8 mouse cellular contexts compared by ENCODE assay signal in genomic region chr2:79086857-79087578, GRCm38 (mm10).
DNase-seq lines count a peak whose midpoint lies in the region; ATAC-seq lines count a peak whose summit lies in the region.

No protein-coding gene starts in this region.

- H3K36me3 ChIP-seq in heart, embryonic 13.5 days: no peaks in the 10 kb centered on the region
- no peaks in the 10 kb centered on the region for H3K36me3 ChIP-seq in macrophage (ENCODE audit: inconsistent target)

- peak overlapping the region; percentile 28 for H3K27ac ChIP-seq in heart, embryonic 13.5 days (replicated peaks)
- H3K27ac ChIP-seq in macrophage: peak overlapping the region; percentile 41

- no peaks in the 10 kb centered on the region for H3K79me2 ChIP-seq in macrophage (ENCODE audit: inconsistent target)

- no peaks in the 10 kb centered on the region for H3K27me3 ChIP-seq in heart, embryonic 13.5 days (replicated peaks)

- H3K4me3 ChIP-seq in heart, embryonic 13.5 days: peak overlapping the region; percentile 32
- peak overlapping the region; percentile 36 for H3K4me3 ChIP-seq in macrophage (ENCODE audit: inconsistent target)

- H3K9me3 ChIP-seq in heart, embryonic 13.5 days: no peaks in the 10 kb centered on the region

- peaks cover 14% of the 10 kb centered on the region for H3K4me1 ChIP-seq in heart, embryonic 13.5 days

- H3K4me2 ChIP-seq in heart, embryonic 13.5 days: peak overlapping the region; percentile 56

- WGBS in heart, embryonic 13.5 days: 34% methylated on average over 9 of the region's 9 CpGs
- 6% methylated on average over 9 of the region's 9 CpGs for WGBS in macrophage (ENCODE audit: missing documents)

- peak; percentile 14 to 22 for DNase-seq in heart, adult 18-20 months
- no peak for DNase-seq in heart, postnatal 4 days
- DNase-seq in CD4-positive, CD25-positive, alpha-beta regulatory T cell, adult 2 months (ENCODE audit: low read depth, low spot score): peak; percentile 46
- no peak for DNase-seq in frontal cortex, adult 2 months (ENCODE audit: extremely low spot score in 1 of 2, low spot score in 1 of 2)
- DNase-seq in adrenal gland, adult 8-10 months: no peak
- no peak for DNase-seq in MN1 (ENCODE audit: low spot score)

- 0 out of 2 replicates have a peak overlapping the region, but pooled peaks have one; percentile 0 for H3K9ac ChIP-seq in heart, embryonic 13.5 days

- ATAC-seq in heart, embryonic 13.5 days (ENCODE audit: extremely low read depth, insufficient number of reproducible peaks, low FRiP score, low TSS enrichment): no peak

Comparison
In these comparisons a context has a peak if more than half of its experiments do, and no peak if none do; other contexts are left out.
1. DNase-seq: peak in heart, adult 18-20 months (2 of 2) and CD4-positive, CD25-positive, alpha-beta regulatory T cell, adult 2 months (single experiment); none in heart, postnatal 4 days (single experiment), frontal cortex, adult 2 months (0 of 2), adrenal gland, adult 8-10 months (single experiment) and MN1 (single experiment).